Mouse (Mus musculus): ENCODE data around the gene Agap1. TPM values are rescaled to one million over a fixed set of nuclear protein-coding genes. Genes with fewer than 3 reads are reported as not detected.

Gene Agap1
- polyA plus RNA-seq (2014; fragmentation: Nextera tagmentation; extraction: Ambion mirVana) = 72.2 and 81.2 TPM in 2 replicates

DNA sequence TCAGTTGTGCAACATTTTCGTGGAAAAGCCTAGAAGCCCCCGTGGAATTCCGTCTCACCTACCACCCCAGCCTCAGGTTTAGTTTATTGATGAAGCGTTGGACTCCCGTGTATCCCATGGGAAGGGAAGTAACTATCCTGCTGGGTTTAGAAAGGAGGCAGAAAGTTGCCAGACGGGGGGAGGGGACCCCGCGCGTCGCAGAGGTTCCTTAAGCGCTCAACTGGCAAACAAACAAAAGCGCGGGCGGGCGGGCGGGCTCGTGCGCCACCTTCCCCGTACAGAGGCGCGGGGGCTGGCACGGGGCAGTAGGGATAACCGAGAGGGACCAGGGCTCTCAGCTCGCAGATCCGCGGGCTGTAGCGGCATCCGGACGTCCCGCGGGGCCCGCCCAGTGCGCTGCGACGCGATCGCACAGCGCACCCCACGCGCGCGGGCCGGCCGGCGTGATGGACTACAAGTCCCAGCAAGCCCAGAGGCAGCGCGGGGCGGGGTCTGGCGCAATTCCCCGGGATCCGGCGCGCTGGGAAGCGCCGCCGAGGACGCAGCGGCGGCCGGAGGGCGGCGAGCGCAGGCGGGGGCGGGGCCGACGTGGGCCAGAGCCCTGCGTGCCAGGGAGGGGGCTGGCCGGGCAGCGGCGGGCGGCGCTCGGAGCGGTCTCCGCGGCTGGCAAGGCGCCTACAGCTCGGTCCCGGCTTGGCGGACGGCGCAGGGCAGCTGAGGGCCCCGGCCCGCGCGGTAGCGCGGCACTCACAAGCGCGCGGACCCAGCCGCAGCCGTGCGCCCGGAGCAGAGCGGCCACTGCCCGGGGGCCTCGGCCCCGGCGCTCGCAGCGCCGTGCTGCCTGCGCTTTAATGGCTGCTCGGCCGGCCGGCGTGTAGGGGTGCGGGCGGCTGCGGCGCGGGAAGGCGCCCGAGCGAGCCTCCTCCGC is at the start of gene Agap1:
Gene Agap1 (plus strand): TSS at position 611 of the 928 bp plus-strand sequence.
- peak; percentile 94 for ATAC-seq (ENCODE audit: low FRiP score)
- H3K4me3 ChIP-seq (replicated peaks; ENCODE audit: low read length) = peak within 1 kb of the TSS; percentile 92
- peaks cover 6% of the 10 kb centered on the region; the same call in 1 of the 2 replicates for H3K9me3 ChIP-seq (ENCODE audit: control insufficient read depth, low read length)
- no peaks in the 10 kb centered on the region for H3K27me3 ChIP-seq (ENCODE audit: control insufficient read depth, insufficient read depth, low read length)
- H3K27ac ChIP-seq = peak within 1 kb of the TSS; percentile 86
- WGBS = under 1% methylated on average over 94 of the region's 118 CpGs
- DNase-seq (ENCODE audit: low spot score) = peak; percentile 92
- peaks cover 20% of the 10 kb centered on the region for H3K4me1 ChIP-seq (replicated peaks; ENCODE audit: control insufficient read depth, insufficient read depth, low read length)
- H3K9ac ChIP-seq = peak within 1 kb of the TSS; percentile 93
- peak within 1 kb of the TSS; percentile 70 for H3K4me2 ChIP-seq (replicated peaks)
- H3K36me3 ChIP-seq (replicated peaks; ENCODE audit: control insufficient read depth, insufficient read depth) = no peaks in the 10 kb centered on the region

DNA sequence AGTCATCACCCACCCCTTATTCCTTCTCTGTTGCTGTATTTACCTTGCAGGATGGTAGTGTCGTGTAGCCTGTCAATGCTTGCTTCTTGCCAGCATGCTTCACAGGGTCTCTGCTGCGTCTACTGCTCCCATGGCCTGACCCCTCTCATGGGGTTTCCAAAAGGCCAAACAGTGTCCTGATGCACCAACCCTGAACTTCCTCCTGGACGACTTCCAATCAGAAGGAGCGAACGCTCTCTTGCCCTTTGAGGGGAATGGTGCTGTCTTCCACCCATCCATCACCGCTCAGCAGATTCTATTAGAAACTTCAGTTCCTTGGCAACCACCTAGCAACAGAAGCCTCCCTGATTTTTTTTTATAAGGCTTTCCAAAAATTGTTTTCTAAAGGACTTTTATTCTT is 48.6 kb upstream of the Agap1 start:
- DNase-seq (ENCODE audit: low spot score) = no peak
- H3K9me3 ChIP-seq (ENCODE audit: control insufficient read depth, low read length) = no peaks in the 10 kb centered on the region
- H3K4me3 ChIP-seq (replicated peaks; ENCODE audit: low read length) = no peak overlapping the region
- no peaks in the 10 kb centered on the region for H3K27me3 ChIP-seq (ENCODE audit: control insufficient read depth, insufficient read depth, low read length)
- no peak overlapping the region for H3K4me2 ChIP-seq (replicated peaks)
- H3K36me3 ChIP-seq (replicated peaks; ENCODE audit: control insufficient read depth, insufficient read depth) = no peaks in the 10 kb centered on the region
- 38% methylated on average over 6 of the region's 6 CpGs for WGBS
- no peak overlapping the region for H3K9ac ChIP-seq
- H3K27ac ChIP-seq = no peak overlapping the region
- no peaks in the 10 kb centered on the region; the same call in 1 of the 2 replicates for H3K4me1 ChIP-seq (replicated peaks; ENCODE audit: control insufficient read depth, insufficient read depth, low read length)
- no peak for ATAC-seq (ENCODE audit: low FRiP score)

DNA sequence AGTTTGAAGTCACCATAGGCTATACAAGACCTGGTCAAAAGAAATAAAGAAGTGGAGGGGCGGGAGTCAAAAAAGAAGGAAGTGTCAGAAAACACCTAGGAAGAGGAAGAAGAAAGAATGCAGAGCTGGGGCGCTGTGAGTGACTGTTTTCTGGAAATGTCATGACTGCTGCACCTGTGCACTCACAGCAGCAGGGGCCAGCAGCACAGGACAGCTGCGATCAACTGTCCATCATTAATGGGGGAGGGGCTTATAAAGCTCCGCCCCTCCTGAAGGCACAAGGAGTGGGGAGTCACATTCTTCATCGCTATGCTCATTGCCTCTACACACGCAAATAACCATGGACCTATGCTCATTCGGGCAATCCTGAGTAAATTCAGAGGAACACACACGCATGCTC is 46.6 kb upstream of the Agap1 start:
- ATAC-seq (ENCODE audit: low FRiP score) (no peak), DNase-seq (ENCODE audit: low spot score) (no peak)
- H3K9me3 ChIP-seq (ENCODE audit: control insufficient read depth, low read length) = no peaks in the 10 kb centered on the region
- H3K36me3 ChIP-seq (replicated peaks; ENCODE audit: control insufficient read depth, insufficient read depth) = no peaks in the 10 kb centered on the region
- H3K27me3 ChIP-seq (ENCODE audit: control insufficient read depth, insufficient read depth, low read length) = no peaks in the 10 kb centered on the region
- no peak overlapping the region for H3K27ac ChIP-seq
- no peak overlapping the region for H3K4me3 ChIP-seq (replicated peaks; ENCODE audit: low read length)
- no peak overlapping the region for H3K9ac ChIP-seq
- H3K4me2 ChIP-seq (replicated peaks) = no peak overlapping the region
- H3K4me1 ChIP-seq (replicated peaks; ENCODE audit: control insufficient read depth, insufficient read depth, low read length) = no peaks in the 10 kb centered on the region
- 91% methylated on average over 8 of the region's 8 CpGs for WGBS

DNA sequence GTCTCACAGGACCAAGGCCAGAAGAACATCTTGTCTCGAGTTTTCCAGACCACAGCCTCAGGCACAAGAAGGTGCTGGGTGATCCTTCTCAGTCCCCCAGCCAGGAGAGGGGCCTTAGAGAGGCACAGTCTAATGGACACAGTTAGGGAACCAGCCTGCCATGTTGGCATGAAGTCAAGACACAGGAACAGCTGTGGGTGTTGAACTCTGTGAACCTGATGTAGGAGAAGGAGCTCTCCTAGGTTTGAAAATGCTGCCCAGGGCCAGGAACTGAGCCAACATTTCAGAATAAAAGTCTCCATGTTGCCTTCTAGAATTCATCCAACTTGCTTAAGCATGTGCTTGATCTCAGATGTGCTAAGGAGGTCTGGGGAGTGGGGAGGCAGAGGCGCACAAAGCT is 41.5 kb upstream of the Agap1 start:
- no peak overlapping the region for H3K9ac ChIP-seq
- H3K9me3 ChIP-seq (ENCODE audit: control insufficient read depth, low read length) = no peaks in the 10 kb centered on the region
- H3K4me2 ChIP-seq (replicated peaks) = no peak overlapping the region
- H3K4me1 ChIP-seq (replicated peaks; ENCODE audit: control insufficient read depth, insufficient read depth, low read length) = 0 out of 2 replicates have a peak, but pooled peaks cover 7% of the 10 kb centered on the region
- no peaks in the 10 kb centered on the region for H3K36me3 ChIP-seq (replicated peaks; ENCODE audit: control insufficient read depth, insufficient read depth)
- H3K27me3 ChIP-seq (ENCODE audit: control insufficient read depth, insufficient read depth, low read length) = no peaks in the 10 kb centered on the region
- H3K27ac ChIP-seq = no peak overlapping the region
- 89% methylated on average over 2 of the region's 2 CpGs for WGBS
- DNase-seq (ENCODE audit: low spot score) (no peak), ATAC-seq (ENCODE audit: low FRiP score) (no peak)
- H3K4me3 ChIP-seq (replicated peaks; ENCODE audit: low read length) = no peak overlapping the region

DNA sequence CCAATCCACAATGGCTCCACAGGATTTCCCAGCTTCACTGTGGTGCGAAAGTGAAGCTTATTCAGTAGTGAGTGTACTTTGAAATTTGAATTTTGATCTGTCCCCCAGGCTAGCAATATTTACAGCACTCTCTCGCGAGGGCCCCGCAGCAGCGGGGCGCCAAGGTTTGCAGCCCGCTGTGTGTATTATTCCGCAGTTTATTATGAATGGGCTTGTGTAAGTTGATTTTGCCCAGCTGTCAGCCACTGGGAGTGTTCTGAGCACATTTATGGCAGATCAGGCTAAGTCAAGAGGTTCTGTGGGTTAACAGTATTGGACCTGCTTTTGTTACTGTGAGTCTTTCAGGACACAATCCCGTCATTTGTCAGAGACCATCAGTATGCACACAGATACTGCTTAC is 40.0 kb upstream of the Agap1 start:
- 56% methylated on average over 9 of the region's 9 CpGs for WGBS
- Histone ChIP-seq H3K9me3 (ENCODE audit: control insufficient read depth, low read length) (no peaks in the 10 kb centered on the region), H3K9ac (no peak overlapping the region), H3K4me3 (replicated peaks; ENCODE audit: low read length) (no peak overlapping the region), H3K4me2 (replicated peaks) (no peak overlapping the region), H3K36me3 (replicated peaks; ENCODE audit: control insufficient read depth, insufficient read depth) (no peaks in the 10 kb centered on the region), H3K27me3 (ENCODE audit: control insufficient read depth, insufficient read depth, low read length) (no peaks in the 10 kb centered on the region), H3K4me1 (replicated peaks; ENCODE audit: control insufficient read depth, insufficient read depth, low read length) (0 out of 2 replicates have a peak, but pooled peaks cover 7% of the 10 kb centered on the region), H3K27ac (no peak overlapping the region)
- ATAC-seq (ENCODE audit: low FRiP score) = no peak
- DNase-seq (ENCODE audit: low spot score) = no peak

DNA sequence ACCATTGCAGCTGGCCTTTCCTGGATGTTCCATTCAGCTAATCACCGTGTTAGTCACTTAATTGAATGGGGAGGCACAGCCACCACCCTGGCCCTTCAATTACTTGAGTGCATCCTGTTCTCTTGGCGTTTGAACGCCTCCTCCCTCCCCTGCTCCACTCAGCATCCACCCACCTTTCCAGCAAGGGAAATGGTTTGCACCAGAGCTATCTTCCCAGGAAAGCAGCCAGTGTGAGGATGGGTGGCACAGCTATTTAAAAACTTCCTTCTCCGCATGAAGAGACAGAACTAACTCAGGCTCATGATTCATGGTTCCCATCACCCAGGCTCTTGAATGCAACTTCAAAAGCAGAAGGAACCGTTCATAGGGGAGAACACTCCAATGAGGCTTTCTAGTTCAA is 37.7 kb upstream of the Agap1 start:
- Histone ChIP-seq H3K27me3 (ENCODE audit: control insufficient read depth, insufficient read depth, low read length) (no peaks in the 10 kb centered on the region), H3K4me1 (replicated peaks; ENCODE audit: control insufficient read depth, insufficient read depth, low read length) (0 out of 2 replicates have a peak, but pooled peaks cover 7% of the 10 kb centered on the region), H3K9ac (no peak overlapping the region), H3K36me3 (replicated peaks; ENCODE audit: control insufficient read depth, insufficient read depth) (no peaks in the 10 kb centered on the region), H3K4me2 (replicated peaks) (no peak overlapping the region), H3K27ac (no peak overlapping the region), H3K9me3 (ENCODE audit: control insufficient read depth, low read length) (no peaks in the 10 kb centered on the region), H3K4me3 (replicated peaks; ENCODE audit: low read length) (no peak overlapping the region)
- DNase-seq (ENCODE audit: low spot score) (no peak), ATAC-seq (ENCODE audit: low FRiP score) (no peak)
- 68% methylated on average over 5 of the region's 5 CpGs for WGBS

DNA sequence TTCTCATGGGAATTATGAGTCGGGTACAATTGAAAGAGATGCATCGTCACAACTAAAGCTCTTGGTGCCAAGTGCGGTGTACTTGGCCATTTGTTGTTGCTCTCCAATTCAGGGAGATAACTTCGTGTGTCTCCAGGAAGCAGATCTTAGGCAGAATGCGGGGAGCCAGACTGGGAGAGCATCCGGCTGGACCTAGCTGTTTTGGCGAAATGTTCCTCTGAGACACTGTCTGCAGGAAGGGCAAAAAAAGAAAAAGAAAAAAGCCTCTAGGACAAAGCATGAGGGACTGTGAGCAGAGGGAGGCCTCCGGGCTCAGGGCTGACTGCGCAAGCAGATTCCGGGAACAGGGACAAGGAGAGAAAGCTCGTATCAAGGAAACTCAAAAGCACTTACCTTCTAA is 34.0 kb upstream of the Agap1 start:
- H3K9ac ChIP-seq = no peak overlapping the region
- no peak for DNase-seq (ENCODE audit: low spot score)
- 72% methylated on average over 11 of the region's 11 CpGs for WGBS
- no peaks in the 10 kb centered on the region for H3K9me3 ChIP-seq (ENCODE audit: control insufficient read depth, low read length)
- H3K36me3 ChIP-seq (replicated peaks; ENCODE audit: control insufficient read depth, insufficient read depth) = no peaks in the 10 kb centered on the region
- no peak overlapping the region for H3K27ac ChIP-seq
- H3K27me3 ChIP-seq (ENCODE audit: control insufficient read depth, insufficient read depth, low read length) = no peaks in the 10 kb centered on the region
- no peak overlapping the region for H3K4me3 ChIP-seq (replicated peaks; ENCODE audit: low read length)
- no peak for ATAC-seq (ENCODE audit: low FRiP score)
- H3K4me1 ChIP-seq (replicated peaks; ENCODE audit: control insufficient read depth, insufficient read depth, low read length) = no peaks in the 10 kb centered on the region
- no peak overlapping the region for H3K4me2 ChIP-seq (replicated peaks)

DNA sequence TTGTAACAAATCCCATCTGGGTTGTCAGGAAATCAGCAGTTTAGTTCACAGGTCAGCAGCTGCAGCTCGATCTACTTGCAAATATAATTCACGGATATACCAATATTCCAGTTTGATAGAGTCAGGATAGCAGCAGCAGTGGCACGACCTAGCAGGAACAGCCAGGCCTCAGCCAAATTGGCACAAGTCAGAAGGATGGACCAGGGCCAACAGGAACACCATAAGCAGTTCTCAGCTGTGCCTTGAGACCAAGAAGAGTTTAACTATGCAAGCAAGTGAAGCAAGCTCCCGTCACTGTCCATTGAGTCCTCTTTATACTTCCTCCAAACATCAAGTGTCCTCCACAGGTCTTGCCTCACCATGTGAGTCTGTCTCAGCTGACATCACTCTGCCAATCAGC is 33.2 kb upstream of the Agap1 start:
- H3K4me2 ChIP-seq (replicated peaks) = no peak overlapping the region
- ATAC-seq (ENCODE audit: low FRiP score) (no peak), DNase-seq (ENCODE audit: low spot score) (no peak)
- H3K4me3 ChIP-seq (replicated peaks; ENCODE audit: low read length) = no peak overlapping the region
- no peaks in the 10 kb centered on the region for H3K27me3 ChIP-seq (ENCODE audit: control insufficient read depth, insufficient read depth, low read length)
- no peak overlapping the region for H3K9ac ChIP-seq
- WGBS = 66% methylated on average over 4 of the region's 4 CpGs
- H3K9me3 ChIP-seq (ENCODE audit: control insufficient read depth, low read length) = no peaks in the 10 kb centered on the region
- no peaks in the 10 kb centered on the region for H3K36me3 ChIP-seq (replicated peaks; ENCODE audit: control insufficient read depth, insufficient read depth)
- no peaks in the 10 kb centered on the region for H3K4me1 ChIP-seq (replicated peaks; ENCODE audit: control insufficient read depth, insufficient read depth, low read length)
- no peak overlapping the region for H3K27ac ChIP-seq

DNA sequence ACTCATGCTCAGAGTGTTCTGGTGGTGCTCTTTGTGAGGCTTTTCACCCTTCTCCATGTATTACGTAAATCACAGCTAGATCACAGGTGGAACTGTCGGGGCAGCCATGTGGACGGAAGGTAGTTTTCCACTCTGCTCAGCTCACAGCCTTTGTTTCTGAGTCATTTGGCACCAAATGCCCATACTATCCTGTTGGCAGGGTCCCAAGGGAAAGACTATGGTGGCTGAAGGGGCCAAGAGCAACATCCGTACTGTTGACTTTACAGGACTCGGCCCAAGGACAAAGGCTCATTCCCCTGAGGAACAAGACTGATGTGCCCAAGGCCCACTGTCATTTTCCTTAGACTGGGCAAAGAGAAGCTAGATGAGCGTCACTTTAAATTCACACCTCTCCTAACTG is 30.0 kb upstream of the Agap1 start:
- H3K27me3 ChIP-seq (ENCODE audit: control insufficient read depth, insufficient read depth, low read length) = no peaks in the 10 kb centered on the region
- H3K9me3 ChIP-seq (ENCODE audit: control insufficient read depth, low read length) = 0 out of 2 replicates have a peak, but pooled peaks cover 4% of the 10 kb centered on the region
- H3K4me3 ChIP-seq (replicated peaks; ENCODE audit: low read length) = no peak overlapping the region
- DNase-seq (ENCODE audit: low spot score) (no peak), ATAC-seq (ENCODE audit: low FRiP score) (no peak)
- WGBS = 79% methylated on average over 6 of the region's 6 CpGs
- no peaks in the 10 kb centered on the region for H3K4me1 ChIP-seq (replicated peaks; ENCODE audit: control insufficient read depth, insufficient read depth, low read length)
- H3K9ac ChIP-seq = no peak overlapping the region
- no peak overlapping the region for H3K4me2 ChIP-seq (replicated peaks)
- H3K36me3 ChIP-seq (replicated peaks; ENCODE audit: control insufficient read depth, insufficient read depth) = no peaks in the 10 kb centered on the region
- H3K27ac ChIP-seq = no peak overlapping the region

Data from hindbrain, embryonic 14.5 days (tissue).